Mouse (Mus musculus) liver, postnatal 0 days (tissue): ENCODE data around the gene Vamp8.

Experiments
- CTCF ChIP-seq: sonication (generic); IDR thresholded peaks from 2 replicates; pipeline ENCODE4 v1.5.1; 2016; ENCODE audit warnings: antibody characterized with exemption, low read depth
- EP300 ChIP-seq: IDR thresholded peaks from 2 replicates; pipeline ENCODE4 v1.6.1; 2016; ENCODE audit warnings: antibody characterized with exemption, low read depth, mild to moderate bottlenecking

GRCm38 (mm10) chr6:72388791-72389329, 1.6 kb downstream of the Vamp8 start:
- TF ChIP-seq EP300 (no peak), CTCF (no peak)
